Mouse (Mus musculus): ENCODE results near the gene Clstn2.

Gene Clstn2

DNA sequence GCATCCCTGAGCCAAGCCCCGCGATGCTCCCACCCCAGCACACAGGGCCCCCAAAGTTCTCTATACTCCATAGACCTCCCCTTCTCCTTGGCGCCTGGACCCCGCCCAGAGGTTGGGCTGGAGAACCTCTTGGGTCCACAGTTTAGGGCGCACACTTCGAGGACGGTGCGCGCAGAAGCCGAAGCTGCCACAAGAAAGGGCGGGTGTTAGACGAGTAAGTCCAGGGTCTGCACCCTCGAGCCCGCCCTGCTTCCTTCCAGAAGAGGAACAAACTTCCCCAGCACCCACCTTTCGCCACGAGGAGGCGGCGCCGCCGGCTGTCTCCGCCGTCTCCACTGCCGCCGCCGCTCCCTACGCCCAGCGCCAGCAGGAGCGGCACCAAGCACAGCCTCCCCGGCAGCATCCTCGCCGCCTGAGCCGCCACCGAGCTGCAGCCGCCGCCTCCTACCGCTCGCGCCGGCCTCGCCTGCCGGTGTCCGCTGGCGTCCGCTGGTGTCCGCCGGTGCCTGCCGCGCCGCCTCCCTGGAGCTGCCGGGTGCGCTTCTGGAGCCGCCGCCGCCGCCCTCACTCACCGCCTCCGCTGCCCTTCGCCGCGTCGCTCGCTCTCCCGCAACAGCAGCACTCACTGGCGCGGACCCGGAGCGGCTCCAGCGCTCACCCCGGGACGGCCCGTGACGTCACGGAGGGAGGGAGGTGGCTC lies at the start of gene Clstn2:
Gene Clstn2 (minus strand): TSS at position 609 of the 700 bp plus-strand sequence.
- no peak for DNase-seq (ENCODE audit: low spot score)

GRCm38 (mm10) chr9:98067767-98068166 lies 34.8 kb upstream of the Clstn2 start:
- no peak for DNase-seq (ENCODE audit: low spot score)

GRCm38 (mm10) chr9:98061646-98062045 lies 28.7 kb upstream of the Clstn2 start:
- DNase-seq (ENCODE audit: low spot score) = no peak

GRCm38 (mm10) chr9:98057291-98057690 lies 24.3 kb upstream of the Clstn2 start:
- no peak for DNase-seq (ENCODE audit: low spot score)

DNA sequence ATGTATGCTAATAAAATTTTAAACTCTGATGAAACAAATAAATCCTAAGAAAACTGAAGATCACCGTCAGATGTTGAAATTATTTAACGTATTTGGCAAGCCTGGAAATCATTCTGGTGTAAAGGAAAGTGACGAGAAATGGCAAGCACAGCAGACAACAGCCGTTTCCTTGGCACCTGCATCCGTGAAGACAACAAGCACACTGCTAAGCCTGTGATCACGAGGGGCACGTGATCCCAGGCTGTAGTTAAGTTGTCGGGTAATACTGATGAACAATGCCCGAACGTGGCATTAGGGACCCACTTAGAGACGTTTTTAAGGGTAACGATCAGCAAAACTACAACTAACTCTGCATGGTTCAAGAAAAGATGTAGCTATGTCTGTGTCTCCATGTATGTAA lies 18.4 kb upstream of the Clstn2 start:
- no peak for DNase-seq (ENCODE audit: low spot score)

DNA sequence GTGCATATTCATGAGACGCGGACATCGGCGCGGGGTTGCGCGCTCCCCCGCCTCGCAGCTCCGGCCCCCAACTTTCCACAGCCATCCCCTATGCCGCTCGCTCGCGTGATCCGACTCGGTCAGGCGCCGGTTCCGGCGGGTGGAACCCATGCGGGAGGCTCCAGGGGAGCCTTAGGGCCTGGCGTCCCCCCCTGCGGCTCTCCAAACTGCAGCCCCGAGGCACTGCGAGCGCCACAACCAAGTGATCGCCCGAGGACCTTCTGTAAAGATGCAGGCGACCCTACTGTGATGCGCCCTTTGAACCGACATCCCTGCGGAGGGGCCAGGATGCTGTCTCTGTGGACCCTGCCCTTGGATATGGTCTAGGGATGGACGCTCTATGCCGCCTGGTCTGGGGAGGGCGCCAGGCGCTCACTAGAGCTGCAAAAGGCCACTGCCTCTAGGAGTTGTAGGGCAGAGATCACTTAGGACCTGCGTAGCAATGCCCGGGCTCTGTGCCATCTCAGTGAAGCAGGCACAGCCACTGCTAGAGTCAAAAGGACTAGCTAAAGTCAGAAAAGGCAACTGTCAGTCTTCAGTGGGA lies 383 bp upstream of the Clstn2 start:
- no peak for DNase-seq (ENCODE audit: low spot score)

DNA sequence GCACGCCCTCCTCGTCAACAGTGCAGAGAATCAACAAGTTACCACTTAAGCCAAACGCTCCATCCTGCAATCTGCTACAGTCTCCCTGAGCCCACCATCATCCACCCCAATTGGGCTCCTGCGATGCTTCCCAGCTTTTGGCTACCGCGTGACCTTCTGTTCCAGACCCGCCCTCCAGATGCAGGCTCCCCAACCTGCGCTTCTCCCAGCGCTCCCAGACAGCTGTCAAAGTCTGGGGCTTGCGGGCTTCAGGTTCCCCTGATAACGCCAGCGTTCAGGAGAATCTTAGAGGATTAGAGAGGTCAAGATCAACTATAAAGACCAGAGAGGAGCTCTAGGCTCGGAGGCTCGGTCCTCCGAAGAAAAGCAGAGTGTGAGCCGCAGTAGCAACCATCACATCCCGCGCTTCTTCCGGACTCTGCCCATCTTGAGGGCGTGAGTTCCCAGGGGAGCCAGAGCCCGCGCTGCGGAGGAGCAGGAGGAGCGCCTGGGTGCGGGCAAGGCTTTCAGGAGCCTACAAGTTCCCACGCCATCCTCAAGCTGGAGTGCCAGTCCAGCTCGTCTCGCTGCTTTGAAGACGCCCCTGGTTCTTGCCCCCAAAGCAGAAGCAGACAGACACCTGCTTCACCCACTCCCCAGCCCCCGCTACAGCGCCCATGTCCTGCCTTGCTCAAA lies 946 bp downstream of the Clstn2 start:
- no peak for DNase-seq (ENCODE audit: low spot score)

DNA sequence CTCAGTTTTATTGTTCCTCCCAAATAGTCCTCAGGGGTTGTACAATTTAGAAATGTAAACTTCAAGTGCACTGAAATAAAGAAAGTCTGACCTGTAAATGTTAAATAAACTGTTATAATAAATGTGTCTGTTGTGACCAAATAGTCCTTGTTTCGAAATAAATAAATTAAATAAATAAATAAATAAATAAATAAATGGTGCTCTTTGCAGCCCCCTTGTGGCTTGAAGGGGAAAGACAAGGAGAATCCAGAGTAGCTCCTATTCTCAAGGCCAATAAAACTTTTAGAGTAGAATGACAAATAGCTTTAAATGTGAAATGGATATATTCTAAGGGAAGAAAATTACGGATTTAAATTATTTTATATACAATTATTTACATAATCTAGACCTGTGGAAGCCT lies 2.3 kb downstream of the Clstn2 start:
- no peak for DNase-seq (ENCODE audit: low spot score)

DNA sequence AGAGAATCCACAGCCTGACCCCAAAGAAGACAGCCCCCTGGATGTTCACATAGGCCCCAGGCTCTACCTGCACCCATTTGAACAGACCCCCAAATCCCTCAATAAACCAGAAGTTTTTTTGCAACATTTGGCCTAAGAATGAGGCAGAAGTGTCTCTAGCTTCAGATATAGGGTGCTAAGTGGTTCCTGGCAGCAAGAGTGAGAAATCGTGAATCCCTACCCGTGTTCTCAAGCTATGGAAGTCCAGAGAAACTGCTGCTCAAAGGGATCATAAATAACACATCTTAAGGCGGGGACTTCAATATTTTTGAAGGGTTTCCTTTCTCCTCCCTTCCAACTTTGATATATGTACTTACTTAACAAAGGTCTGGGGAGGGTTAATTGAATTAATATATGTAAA lies 7.4 kb downstream of the Clstn2 start:
- no peak for DNase-seq (ENCODE audit: low spot score)

- no peak for DNase-seq (ENCODE audit: low spot score)
Measured at GRCm38 (mm10) chr9:98023069-98023468, 9.9 kb downstream of the Clstn2 start.

- no peak for DNase-seq (ENCODE audit: low spot score)
Measured at GRCm38 (mm10) chr9:98019876-98020275, 13.1 kb downstream of the Clstn2 start.

GRCm38 (mm10) chr9:98018687-98019086 lies 14.3 kb downstream of the Clstn2 start:
- no peak for DNase-seq (ENCODE audit: low spot score)

DNA sequence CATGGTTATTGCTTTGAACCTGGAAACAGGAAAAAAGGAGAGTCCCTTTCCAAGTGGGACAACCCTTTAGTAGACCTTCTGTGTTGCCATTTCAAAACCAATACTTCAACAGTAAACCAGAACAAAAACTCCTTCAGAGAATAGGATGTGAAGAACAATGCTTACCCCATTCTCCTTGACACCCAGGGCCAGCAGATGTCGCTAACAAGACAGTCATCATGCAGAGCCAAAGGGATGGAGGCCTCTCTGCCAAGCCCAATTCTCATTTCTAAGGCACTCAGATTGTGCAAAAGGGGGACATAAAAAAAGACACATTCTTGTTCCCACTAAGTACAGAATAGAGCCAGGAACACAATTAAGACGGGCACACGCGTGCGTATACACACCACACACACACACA lies 16.4 kb downstream of the Clstn2 start:
- no peak for DNase-seq (ENCODE audit: low spot score)

GRCm38 (mm10) chr9:97996349-97996748 lies 36.6 kb downstream of the Clstn2 start:
- no peak for DNase-seq (ENCODE audit: low spot score)

- DNase-seq (ENCODE audit: low spot score) = no peak
Measured at GRCm38 (mm10) chr9:97995723-97996122, 37.3 kb downstream of the Clstn2 start.

GRCm38 (mm10) chr9:97992131-97992530 lies 40.9 kb downstream of the Clstn2 start:
- no peak for DNase-seq (ENCODE audit: low spot score)

DNA sequence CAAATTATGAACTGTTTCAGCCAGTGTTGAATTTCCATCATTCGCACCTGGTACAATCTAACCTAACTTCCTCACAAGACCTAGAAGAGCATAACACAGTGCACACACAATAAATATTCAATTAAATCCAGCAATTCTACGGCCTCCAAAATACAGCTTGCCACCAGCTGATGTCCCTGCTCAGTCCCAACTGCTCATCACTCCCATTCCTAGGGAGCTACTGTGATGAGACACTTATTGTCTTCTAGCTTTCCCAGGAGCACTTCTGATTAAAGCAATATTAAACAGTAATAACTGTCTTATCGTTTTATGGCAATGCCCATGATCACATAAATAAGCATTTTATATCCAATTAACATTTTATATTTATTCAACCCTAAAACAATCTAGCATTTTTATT lies 55.6 kb downstream of the Clstn2 start:
- DNase-seq (ENCODE audit: low spot score) = no peak

DNA sequence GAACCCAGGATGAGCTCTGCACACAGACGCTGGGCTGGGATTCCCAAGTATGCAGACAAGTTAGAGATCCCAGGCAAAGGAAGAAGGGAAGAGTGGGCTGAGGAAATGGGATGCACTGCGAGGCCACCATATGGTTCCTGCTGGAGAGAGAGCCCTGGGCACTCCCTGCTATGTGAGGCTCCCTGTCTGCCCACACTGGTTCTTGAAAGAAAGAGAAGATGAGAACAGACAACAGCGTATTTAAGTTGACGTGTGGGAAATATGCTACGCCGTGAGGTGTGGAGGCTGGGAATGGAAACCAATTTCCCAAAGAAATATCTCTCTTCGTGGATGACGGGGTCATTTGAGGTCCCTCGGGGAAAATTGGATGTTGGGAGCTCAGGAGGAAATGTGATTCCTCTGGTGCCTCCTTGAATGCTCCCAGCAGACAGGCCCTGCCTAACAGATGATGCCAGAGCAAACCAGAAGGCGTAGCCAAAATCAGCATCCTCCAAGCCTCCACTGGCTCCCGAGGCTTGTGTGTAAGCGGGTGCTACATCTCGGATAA lies 58.1 kb downstream of the Clstn2 start:
- no peak for DNase-seq (ENCODE audit: low spot score)

GRCm38 (mm10) chr9:97966691-97967090 lies 66.3 kb downstream of the Clstn2 start:
- no peak for DNase-seq (ENCODE audit: low spot score)

DNA sequence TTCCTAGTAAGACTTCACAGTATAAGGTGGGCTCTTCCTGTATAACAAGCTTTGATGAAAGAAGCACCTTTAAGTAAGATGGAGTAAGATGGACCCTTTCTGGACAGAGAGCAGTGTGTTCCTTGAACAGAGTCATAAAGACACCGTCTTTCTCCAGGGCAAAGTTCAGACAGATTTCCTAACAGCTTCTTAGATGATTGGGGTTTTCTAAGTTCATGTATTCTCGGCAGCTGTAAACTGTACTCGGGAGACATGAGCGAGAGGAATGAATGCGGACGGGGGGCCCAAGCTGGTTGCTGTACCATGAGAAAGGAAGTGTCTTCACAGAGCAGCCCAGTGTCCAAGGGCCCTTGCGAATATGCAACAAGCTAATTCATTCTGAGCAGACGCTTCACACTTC lies 75.5 kb downstream of the Clstn2 start:
- no peak for DNase-seq (ENCODE audit: low spot score)

DNA sequence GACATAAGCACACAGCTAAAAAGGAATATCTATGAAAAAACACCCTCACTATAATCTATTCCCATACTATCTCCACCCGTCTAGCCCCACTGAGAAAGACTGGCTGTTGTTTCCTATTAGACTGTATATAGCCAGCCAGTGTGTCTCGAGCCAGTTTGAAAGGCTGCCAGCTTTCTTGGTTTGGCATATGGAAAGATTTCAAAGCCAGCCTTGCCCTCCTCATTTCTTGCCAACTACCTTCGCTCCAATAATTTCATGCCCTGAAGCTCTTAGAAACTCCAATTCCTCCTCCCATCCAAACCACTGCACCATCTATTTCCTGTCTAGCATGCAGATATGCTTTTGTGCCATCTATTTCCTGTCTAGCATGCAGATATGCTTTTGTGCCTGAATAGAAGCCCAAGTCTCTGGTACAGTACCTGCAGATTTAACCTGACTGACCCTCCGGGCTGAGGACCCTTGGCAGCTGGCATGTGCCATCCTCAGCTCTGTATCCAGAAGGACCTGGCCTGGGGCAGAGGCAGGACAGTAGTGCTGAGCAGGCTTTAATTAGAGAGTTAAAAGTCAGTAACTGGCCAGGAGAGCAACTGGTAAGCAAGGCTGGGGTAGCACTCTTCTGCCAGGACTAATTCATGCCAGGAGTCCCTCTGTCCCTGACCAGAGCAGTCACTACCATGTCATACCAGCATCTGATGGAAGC lies 76.4 kb downstream of the Clstn2 start:
- DNase-seq (ENCODE audit: low spot score) = no peak

GRCm38 (mm10) chr9:97953746-97954359 lies 79.1 kb downstream of the Clstn2 start:
- DNase-seq (ENCODE audit: low spot score) = no peak

Data from c-Kit-positive CD71-positive TER-119-positive erythroid progenitor cells, embryonic 14.5 days (primary cell).